Mouse (Mus musculus): ENCODE data around the gene Slc5a5. TPM values are rescaled to one million over a fixed set of nuclear protein-coding genes. Genes with fewer than 3 reads are reported as not detected.

The Slc5a5 gene
- polyA plus RNA-seq, 1 experiment from 2014 or later = not detected

GRCm38 (mm10) chr8:70864712-70865221, 27.8 kb downstream of the Slc5a5 start:
- 1% methylated on average over 24 of the region's 24 CpGs for WGBS (ENCODE audit: insufficient replicate concordance)
- Histone ChIP-seq H3K9me3 (ENCODE audit: low read length) (no peaks in the 10 kb centered on the region), H3K4me1 (ENCODE audit: insufficient read depth) (peaks cover 48% of the 10 kb centered on the region), H3K27ac (ENCODE audit: low read depth) (no peak overlapping the region), H3K27me3 (ENCODE audit: insufficient read depth, low read length) (peaks cover 42% of the 10 kb centered on the region), H3K36me3 (replicated peaks; ENCODE audit: insufficient read depth, low read length) (peaks cover 7% of the 10 kb centered on the region; the same call in 1 of the 2 replicates), H3K9ac (replicated peaks) (peak overlapping the region; percentile 57; the same call in 1 of the 2 replicates), H3K4me3 (ENCODE audit: low read depth, low read length) (peak overlapping the region; percentile 64), H3K4me2 (ENCODE audit: low read depth, low read length) (peak overlapping the region; percentile 74)
- no peak for TF ChIP-seq CTCF (IDR thresholded peaks at IDR 0.05; ENCODE audit: low read depth)
- TF ChIP-seq EP300 (IDR thresholded peaks at IDR 0.05; ENCODE audit: low read depth) = no peak
- DNase-seq = no peak
- ATAC-seq = no peak

GRCm38 (mm10) chr8:70863956-70864711, 28.4 kb downstream of the Slc5a5 start:
- Histone ChIP-seq H3K27ac (ENCODE audit: low read depth) (no peak overlapping the region), H3K4me3 (ENCODE audit: low read depth, low read length) (peak overlapping the region; percentile 64), H3K9ac (replicated peaks) (no peak overlapping the region), H3K36me3 (replicated peaks; ENCODE audit: insufficient read depth, low read length) (peaks cover 7% of the 10 kb centered on the region; the same call in 1 of the 2 replicates), H3K9me3 (ENCODE audit: low read length) (no peaks in the 10 kb centered on the region), H3K4me2 (ENCODE audit: low read depth, low read length) (peak overlapping the region; percentile 52), H3K27me3 (ENCODE audit: insufficient read depth, low read length) (peaks cover 42% of the 10 kb centered on the region), H3K4me1 (ENCODE audit: insufficient read depth) (peaks cover 48% of the 10 kb centered on the region)
- 2% methylated on average over 46 of the region's 46 CpGs for WGBS (ENCODE audit: insufficient replicate concordance)
- ATAC-seq = no peak
- peak; percentile 17 for DNase-seq
- TF ChIP-seq CTCF (IDR thresholded peaks at IDR 0.05; ENCODE audit: low read depth) = no peak
- no peak for TF ChIP-seq EP300 (IDR thresholded peaks at IDR 0.05; ENCODE audit: low read depth)

DNA sequence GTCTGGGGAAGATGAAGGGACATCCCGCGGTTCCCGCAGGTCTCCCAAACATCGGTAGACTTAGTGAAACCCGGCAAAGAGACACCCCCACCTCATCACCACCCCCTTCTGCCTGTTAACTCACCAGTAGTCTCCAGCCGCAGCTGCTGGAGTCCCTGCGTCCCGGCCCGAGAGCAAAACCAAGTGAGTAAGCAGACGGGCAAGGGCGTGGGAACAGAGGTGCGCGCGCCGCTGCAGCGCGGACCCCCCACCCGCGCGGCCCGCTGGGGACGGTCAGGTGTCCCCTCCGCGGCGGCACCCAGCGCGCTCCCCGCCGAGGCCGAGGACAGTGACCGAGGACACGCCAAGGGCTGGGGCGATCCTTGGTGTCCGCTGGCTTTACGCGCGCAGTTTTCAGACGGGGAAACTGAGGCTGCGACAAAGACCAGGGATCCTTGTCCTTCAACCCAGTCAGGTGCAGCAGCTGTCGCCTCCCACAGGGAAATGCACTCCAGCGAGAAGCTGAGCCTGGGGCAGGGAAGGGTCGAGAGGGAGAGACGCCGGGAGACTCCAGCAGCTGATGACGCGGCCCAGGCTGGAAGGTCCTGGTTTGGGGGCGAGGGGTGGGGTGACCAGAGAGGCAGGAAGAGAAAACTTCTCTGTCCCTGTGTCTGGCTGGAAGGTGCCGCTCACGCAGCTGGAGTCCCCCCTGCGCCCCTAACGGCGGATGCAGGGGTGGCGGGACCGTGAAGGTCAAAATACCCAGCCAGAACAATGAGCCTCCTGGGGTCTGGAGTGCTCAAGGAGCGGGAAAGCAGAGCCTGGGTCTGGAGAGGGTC, 29.5 kb downstream of the Slc5a5 start, which contains the start of gene Kcnn1:
Gene Kcnn1 (minus strand): TSS at position 435 of the 818 bp plus-strand sequence.
- Histone ChIP-seq H3K27me3 (ENCODE audit: insufficient read depth, low read length) (peaks cover 42% of the 10 kb centered on the region), H3K4me2 (ENCODE audit: low read depth, low read length) (peak within 1 kb of the TSS; percentile 52), H3K4me3 (ENCODE audit: low read depth, low read length) (peak within 1 kb of the TSS; percentile 64), H3K27ac (ENCODE audit: low read depth) (no peak within 1 kb of the TSS), H3K9ac (replicated peaks) (no peak within 1 kb of the TSS), H3K36me3 (replicated peaks; ENCODE audit: insufficient read depth, low read length) (0 out of 2 replicates have a peak, but pooled peaks cover 4% of the 10 kb centered on the region), H3K4me1 (ENCODE audit: insufficient read depth) (peaks cover 37% of the 10 kb centered on the region), H3K9me3 (ENCODE audit: low read length) (no peaks in the 10 kb centered on the region)
- DNase-seq (peak; percentile 30), ATAC-seq (no peak)
- WGBS (ENCODE audit: insufficient replicate concordance) = under 1% methylated on average over 55 of the region's 55 CpGs
- no peak for TF ChIP-seq EP300 (IDR thresholded peaks at IDR 0.05; ENCODE audit: low read depth)
- TF ChIP-seq CTCF (IDR thresholded peaks at IDR 0.05; ENCODE audit: low read depth) = peak; percentile 39

DNA sequence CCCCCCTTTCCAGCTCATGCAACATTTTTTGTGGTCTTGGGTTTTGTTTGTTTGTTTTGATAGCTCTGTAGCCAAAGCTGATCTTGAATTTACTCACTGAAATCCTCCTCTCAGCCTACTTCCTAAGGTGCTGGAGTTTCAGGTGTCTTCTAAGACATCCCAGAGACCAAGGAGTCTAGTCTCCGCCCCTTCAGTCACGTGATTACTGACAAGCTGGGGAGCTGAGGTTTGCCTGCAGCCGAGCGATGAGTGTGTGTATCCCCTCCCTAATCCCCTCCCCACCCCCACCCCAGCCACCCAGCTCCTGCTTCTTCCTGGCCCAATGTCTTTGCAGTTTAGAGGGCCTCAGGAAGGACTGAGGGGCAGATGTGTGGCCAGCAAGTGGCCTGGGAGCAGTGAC, 35.0 kb downstream of the Slc5a5 start:
- no peak for ATAC-seq
- 49% methylated on average over 4 of the region's 4 CpGs for WGBS (ENCODE audit: insufficient replicate concordance)

DNA sequence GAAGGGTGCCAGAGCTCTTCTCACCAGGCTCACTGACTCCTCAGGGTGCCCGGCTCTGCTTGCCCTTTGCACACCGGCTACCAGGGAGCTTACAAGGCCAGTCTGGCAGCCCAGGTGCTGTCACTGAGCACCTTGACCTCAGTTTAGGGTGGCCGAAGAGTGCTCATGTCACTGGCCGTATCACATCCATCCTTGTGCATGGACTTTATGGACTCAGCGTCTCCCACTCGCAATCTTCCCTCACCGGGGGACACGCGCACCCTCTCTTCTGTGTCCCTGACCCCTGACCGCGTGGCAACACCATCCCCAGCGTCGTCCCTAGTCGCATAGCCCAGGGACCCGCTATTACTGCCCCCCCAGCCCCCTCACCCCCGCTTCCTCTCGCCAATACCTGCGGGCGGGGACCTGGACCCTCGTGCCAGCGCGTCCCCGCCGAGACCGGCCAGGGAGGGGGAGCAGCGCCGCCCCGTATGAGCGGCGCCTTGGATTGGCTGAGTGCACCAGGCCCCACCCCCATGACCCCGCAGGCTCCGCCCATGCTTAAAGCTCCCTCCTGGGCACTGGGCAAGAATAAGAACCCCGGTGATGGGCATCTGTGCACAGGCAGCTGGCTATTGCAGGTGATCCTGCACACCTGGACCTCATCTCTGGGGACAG, 35.9 kb downstream of the Slc5a5 start:
- 11% methylated on average over 26 of the region's 33 CpGs for WGBS (ENCODE audit: insufficient replicate concordance)
- no peak overlapping the region; the same call in 1 of the 2 replicates for H3K9ac ChIP-seq (replicated peaks)
- H3K27me3 ChIP-seq (ENCODE audit: insufficient read depth, low read length) = peaks cover 10% of the 10 kb centered on the region
- peaks cover 8% of the 10 kb centered on the region for H3K4me1 ChIP-seq (ENCODE audit: insufficient read depth)
- ATAC-seq = peak; percentile 83
- H3K4me3 ChIP-seq (ENCODE audit: low read depth, low read length) = peak overlapping the region; percentile 38
- no peak overlapping the region for H3K27ac ChIP-seq (ENCODE audit: low read depth)
- TF ChIP-seq CTCF (IDR thresholded peaks at IDR 0.05; ENCODE audit: low read depth) = no peak
- TF ChIP-seq EP300 (IDR thresholded peaks at IDR 0.05; ENCODE audit: low read depth) = no peak
- H3K4me2 ChIP-seq (ENCODE audit: low read depth, low read length) = peak overlapping the region; percentile 75
- peak; percentile 80 for DNase-seq
- H3K9me3 ChIP-seq (ENCODE audit: low read length) = no peaks in the 10 kb centered on the region
- H3K36me3 ChIP-seq (replicated peaks; ENCODE audit: insufficient read depth, low read length) = no peaks in the 10 kb centered on the region

More for the DNA sequence above, 35.0 kb downstream of the Slc5a5 start:
- no peak for DNase-seq
- no peak overlapping the region for H3K9ac ChIP-seq (replicated peaks)
- no peak overlapping the region for H3K27ac ChIP-seq (ENCODE audit: low read depth)
- TF ChIP-seq EP300 (IDR thresholded peaks at IDR 0.05; ENCODE audit: low read depth) = no peak
- TF ChIP-seq CTCF (IDR thresholded peaks at IDR 0.05; ENCODE audit: low read depth) = no peak
- no peaks in the 10 kb centered on the region for H3K9me3 ChIP-seq (ENCODE audit: low read length)
- H3K4me1 ChIP-seq (ENCODE audit: insufficient read depth) = peaks cover 8% of the 10 kb centered on the region
- no peaks in the 10 kb centered on the region for H3K36me3 ChIP-seq (replicated peaks; ENCODE audit: insufficient read depth, low read length)
- no peak overlapping the region for H3K4me2 ChIP-seq (ENCODE audit: low read depth, low read length)
- H3K27me3 ChIP-seq (ENCODE audit: insufficient read depth, low read length) = peaks cover 18% of the 10 kb centered on the region
- H3K4me3 ChIP-seq (ENCODE audit: low read depth, low read length) = no peak overlapping the region

All from liver, postnatal 0 days (tissue).